Mouse (Mus musculus) E14TG2a.4 (cell line): Measurements from ENCODE around the gene Stx8.

Experiments
- CTCF ChIP-seq: conservative IDR thresholded peaks from 2 replicates; pipeline ENCODE4 v1.5.1; 2014; ENCODE audit warnings: low read length
- NANOG ChIP-seq: IDR thresholded peaks from 2 replicates; pipeline ENCODE4 v1.6.1; 2014; ENCODE audit warnings: borderline replicate concordance, low read length, mixed read lengths
- POU5F1 ChIP-seq: IDR thresholded peaks from 2 replicates; pipeline ENCODE4 v1.6.1; 2014; ENCODE audit warnings: low read length, borderline replicate concordance

DNA sequence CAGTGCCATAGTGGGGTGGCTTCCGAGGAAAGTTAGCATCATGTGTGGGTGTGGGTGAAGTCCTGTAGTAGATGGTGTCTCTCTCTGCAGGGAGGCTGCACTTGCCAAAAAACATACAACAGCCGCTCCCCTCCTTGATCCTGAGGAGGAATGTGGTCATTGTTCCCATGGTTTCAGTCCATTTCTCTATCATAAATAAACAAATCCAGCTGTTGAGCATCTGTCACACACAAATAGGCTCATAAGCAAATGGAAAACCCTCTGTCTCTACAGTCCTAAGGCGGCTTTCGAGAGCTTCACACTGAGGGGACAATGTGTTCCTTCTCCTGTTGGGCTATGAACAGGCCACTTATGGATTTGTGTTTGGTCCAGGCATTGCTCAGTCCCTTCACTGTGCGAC, 56.9 kb downstream of the Stx8 start:
- TF ChIP-seq CTCF (no peak), POU5F1 (no peak), NANOG (no peak)
